Mouse (Mus musculus): ENCODE results near the gene Gmip. TPM values are rescaled to one million over a fixed set of nuclear protein-coding genes. Genes with fewer than 3 reads are reported as not detected.

Gmip gene
- total RNA-seq (2021) (1 to 10 TPM; 4.6 to 4.8 TPM), polyA plus RNA-seq (2012; rRNA removed) (6.6 and 10.9 TPM in 2 replicates)
- long read RNA-seq, partial matches to known transcripts = 0 of 6 reads
- long read RNA-seq, other reads (novel, unspliced or antisense) = 4 of 6 reads

DNA sequence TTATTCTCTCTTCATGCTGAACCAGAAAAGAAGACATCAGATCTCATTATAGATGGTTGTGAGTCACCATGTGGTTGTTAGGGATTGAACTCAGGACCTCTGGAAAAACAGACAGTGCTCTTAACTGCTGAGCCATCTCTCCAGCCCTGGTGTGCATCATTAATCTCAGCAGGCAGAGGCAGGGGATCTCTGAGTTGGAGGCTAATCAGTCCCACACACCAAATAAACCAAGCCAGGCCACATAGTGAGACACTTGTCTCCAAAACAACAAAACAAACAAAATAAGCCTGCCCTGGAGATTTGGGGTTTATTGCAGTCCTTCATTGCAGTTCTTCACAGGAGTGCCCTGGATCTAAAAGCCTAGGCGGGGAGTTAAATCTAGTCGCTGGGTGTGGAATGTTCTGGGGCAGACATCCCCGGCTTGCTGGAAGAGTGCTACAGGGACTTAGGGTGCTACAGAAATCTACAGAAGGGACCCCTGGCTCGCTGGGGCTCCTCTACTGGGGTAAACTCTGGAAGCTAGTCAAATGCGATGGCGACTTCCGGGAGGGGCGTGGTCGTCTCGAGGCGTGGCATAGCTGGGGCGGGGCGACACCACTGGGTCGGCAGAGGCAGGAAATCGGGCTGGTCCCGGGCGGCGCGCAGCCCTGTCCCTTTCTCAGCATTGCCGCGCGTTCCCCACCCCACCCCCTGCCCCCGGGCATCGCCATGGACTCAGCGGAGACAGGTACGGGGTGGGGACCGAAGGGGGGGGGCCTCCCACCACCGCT lies at the start of gene Gmip:
Gene Gmip (plus strand): TSS at position 586 of the 770 bp plus-strand sequence.
- intact Hi-C loops (cut with DNase I) = no loop called here
- Histone ChIP-seq H3K4me3 (peak within 1 kb of the TSS; percentile 54), H3K9ac (ENCODE audit: low read depth, low read length) (peak within 1 kb of the TSS; percentile 41), H3K36me3 (ENCODE audit: control insufficient read depth, insufficient read depth, low read length) (no peaks in the 10 kb centered on the region), H3K27me3 (ENCODE audit: control insufficient read depth, insufficient read depth, low read length) (no peaks in the 10 kb centered on the region), H3K27ac (peak within 1 kb of the TSS; percentile 31; the same call in 1 of the 2 replicates), H3K79me2 (replicated peaks; ENCODE audit: control insufficient read depth, insufficient read depth, low read length) (no peaks in the 10 kb centered on the region), H3K4me1 (ENCODE audit: control insufficient read depth, insufficient read depth, low read length) (peaks cover 2% of the 10 kb centered on the region)
- 10% methylated on average over 24 of the region's 28 CpGs for WGBS
- TF ChIP-seq POLR2A (IDR thresholded peaks at IDR 0.05; ENCODE audit: insufficient read depth, low read depth, low read length) = peak; percentile 60
- TF ChIP-seq CTCF (IDR thresholded peaks at IDR 0.05) = no peak
- 0 out of 2 replicates have a peak, but pooled peaks have one; percentile 24 for TF ChIP-seq EP300 (IDR thresholded peaks at IDR 0.05; ENCODE audit: insufficient read depth, low read depth, low read length)
- peak; percentile 88 for DNase-seq

DNA sequence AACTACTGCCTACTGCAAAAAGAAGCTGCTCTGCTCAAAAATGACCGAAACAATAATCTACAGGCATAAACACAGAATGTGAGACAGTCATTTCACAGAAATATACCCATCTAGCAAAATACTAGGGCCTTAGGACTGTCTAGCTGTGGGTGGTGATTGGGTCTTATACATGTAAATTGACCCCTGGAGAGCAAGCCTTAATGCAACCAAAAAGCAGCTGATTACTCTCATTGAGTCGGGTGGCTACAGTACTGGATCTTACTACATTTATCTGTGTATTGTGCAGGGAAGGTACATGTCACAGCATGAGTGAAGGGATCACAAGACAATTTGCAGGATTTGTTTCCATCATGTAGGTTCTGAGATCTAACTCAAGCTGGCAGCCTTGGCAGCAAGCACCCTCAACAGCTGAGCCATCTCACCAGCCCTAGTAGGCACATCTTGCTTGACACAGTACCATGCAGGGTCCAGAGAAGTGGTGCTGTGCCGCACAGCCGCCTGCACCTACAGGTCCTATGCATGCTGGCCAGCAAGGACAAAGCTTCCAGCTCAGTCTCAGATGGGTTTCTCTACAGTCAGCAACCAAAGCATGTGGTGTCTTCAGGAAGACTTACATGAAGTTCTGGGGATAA lies 46.5 kb upstream of the Gmip start:
- Histone ChIP-seq H3K4me3 (no peak overlapping the region), H3K27ac (no peak overlapping the region), H3K36me3 (ENCODE audit: control insufficient read depth, insufficient read depth, low read length) (peaks cover 15% of the 10 kb centered on the region), H3K4me1 (ENCODE audit: control insufficient read depth, insufficient read depth, low read length) (no peaks in the 10 kb centered on the region), H3K27me3 (ENCODE audit: control insufficient read depth, insufficient read depth, low read length) (no peaks in the 10 kb centered on the region), H3K9ac (ENCODE audit: low read depth, low read length) (no peak overlapping the region), H3K79me2 (replicated peaks; ENCODE audit: control insufficient read depth, insufficient read depth, low read length) (no peaks in the 10 kb centered on the region; the same call in 1 of the 2 replicates)
- intact Hi-C loops (cut with DNase I) = no loop called here
- TF ChIP-seq CTCF (IDR thresholded peaks at IDR 0.05) (no peak), EP300 (IDR thresholded peaks at IDR 0.05; ENCODE audit: insufficient read depth, low read depth, low read length) (no peak), POLR2A (IDR thresholded peaks at IDR 0.05; ENCODE audit: insufficient read depth, low read depth, low read length) (no peak)
- 95% methylated on average over 4 of the region's 4 CpGs for WGBS
- no peak for DNase-seq

DNA sequence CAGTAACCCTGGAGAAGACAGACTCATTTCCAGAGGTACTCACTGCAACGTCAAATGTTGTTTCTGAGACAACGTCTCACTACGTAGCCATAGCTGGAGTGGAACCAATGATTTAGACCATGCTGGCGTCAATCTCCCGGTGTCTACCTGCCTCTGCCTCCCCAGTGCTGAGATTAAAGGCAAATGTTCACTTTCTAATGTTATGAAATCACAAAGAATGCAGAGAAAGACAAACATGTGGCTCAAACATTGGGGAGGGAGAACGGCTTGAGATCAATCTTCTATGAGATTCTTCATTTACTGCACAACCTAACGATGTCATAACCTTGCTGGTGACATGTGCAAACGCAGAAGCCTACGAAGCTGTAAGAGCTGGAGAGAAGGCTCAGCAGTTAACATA lies 37.3 kb upstream of the Gmip start:
- TF ChIP-seq POLR2A (IDR thresholded peaks at IDR 0.05; ENCODE audit: insufficient read depth, low read depth, low read length) (no peak), EP300 (IDR thresholded peaks at IDR 0.05; ENCODE audit: insufficient read depth, low read depth, low read length) (no peak), CTCF (IDR thresholded peaks at IDR 0.05) (no peak)
- DNase-seq = no peak
- no peak overlapping the region for H3K27ac ChIP-seq
- H3K9ac ChIP-seq (ENCODE audit: low read depth, low read length) = no peak overlapping the region
- no peaks in the 10 kb centered on the region for H3K27me3 ChIP-seq (ENCODE audit: control insufficient read depth, insufficient read depth, low read length)
- intact Hi-C loops (cut with DNase I) = loop anchor here (5.0 to 10.0 kb wide), 2 partner anchors 56 to 119 kb away; partner anchors contain the start of genes Zfp869 and Zfp964
- H3K36me3 ChIP-seq (ENCODE audit: control insufficient read depth, insufficient read depth, low read length) = peaks cover 9% of the 10 kb centered on the region
- no peaks in the 10 kb centered on the region; the same call in 1 of the 2 replicates for H3K4me1 ChIP-seq (ENCODE audit: control insufficient read depth, insufficient read depth, low read length)
- WGBS = 86% methylated on average over 9 of the region's 9 CpGs
- H3K4me3 ChIP-seq = no peak overlapping the region
- H3K79me2 ChIP-seq (replicated peaks; ENCODE audit: control insufficient read depth, insufficient read depth, low read length) = peaks cover 10% of the 10 kb centered on the region

DNA sequence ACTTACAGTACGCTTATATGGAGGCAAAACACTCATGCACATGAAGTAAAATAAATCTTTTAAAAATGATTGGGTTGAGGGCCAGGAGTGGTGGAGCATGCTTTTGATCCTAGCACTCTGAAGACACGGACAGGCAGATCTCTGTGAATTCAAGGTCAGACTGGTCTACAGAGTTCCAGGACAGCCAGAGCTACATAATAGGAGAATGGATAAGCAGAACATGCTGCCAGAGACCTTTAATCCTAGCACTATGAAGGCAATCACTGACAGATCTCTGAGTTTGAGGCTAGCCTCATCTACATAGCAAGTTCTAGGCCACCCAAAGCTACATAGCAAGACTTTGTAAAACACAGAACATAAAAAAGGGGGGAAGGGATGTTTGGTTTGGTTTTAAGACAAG lies 36.4 kb upstream of the Gmip start:
- H3K27ac ChIP-seq = no peak overlapping the region
- H3K4me3 ChIP-seq = no peak overlapping the region
- peaks cover 4% of the 10 kb centered on the region for H3K36me3 ChIP-seq (ENCODE audit: control insufficient read depth, insufficient read depth, low read length)
- 79% methylated on average over 2 of the region's 2 CpGs for WGBS
- no peak for DNase-seq
- H3K4me1 ChIP-seq (ENCODE audit: control insufficient read depth, insufficient read depth, low read length) = no peaks in the 10 kb centered on the region; the same call in 1 of the 2 replicates
- no peak overlapping the region for H3K9ac ChIP-seq (ENCODE audit: low read depth, low read length)
- H3K79me2 ChIP-seq (replicated peaks; ENCODE audit: control insufficient read depth, insufficient read depth, low read length) = peaks cover 10% of the 10 kb centered on the region
- intact Hi-C loops (cut with DNase I) = loop anchor here (2.0 to 10.0 kb wide), 3 partner anchors 21 to 120 kb away; partner anchors contain the start of genes Zfp869 and Zfp964
- TF ChIP-seq CTCF (IDR thresholded peaks at IDR 0.05) (no peak), EP300 (IDR thresholded peaks at IDR 0.05; ENCODE audit: insufficient read depth, low read depth, low read length) (no peak), POLR2A (IDR thresholded peaks at IDR 0.05; ENCODE audit: insufficient read depth, low read depth, low read length) (no peak)
- H3K27me3 ChIP-seq (ENCODE audit: control insufficient read depth, insufficient read depth, low read length) = no peaks in the 10 kb centered on the region

DNA sequence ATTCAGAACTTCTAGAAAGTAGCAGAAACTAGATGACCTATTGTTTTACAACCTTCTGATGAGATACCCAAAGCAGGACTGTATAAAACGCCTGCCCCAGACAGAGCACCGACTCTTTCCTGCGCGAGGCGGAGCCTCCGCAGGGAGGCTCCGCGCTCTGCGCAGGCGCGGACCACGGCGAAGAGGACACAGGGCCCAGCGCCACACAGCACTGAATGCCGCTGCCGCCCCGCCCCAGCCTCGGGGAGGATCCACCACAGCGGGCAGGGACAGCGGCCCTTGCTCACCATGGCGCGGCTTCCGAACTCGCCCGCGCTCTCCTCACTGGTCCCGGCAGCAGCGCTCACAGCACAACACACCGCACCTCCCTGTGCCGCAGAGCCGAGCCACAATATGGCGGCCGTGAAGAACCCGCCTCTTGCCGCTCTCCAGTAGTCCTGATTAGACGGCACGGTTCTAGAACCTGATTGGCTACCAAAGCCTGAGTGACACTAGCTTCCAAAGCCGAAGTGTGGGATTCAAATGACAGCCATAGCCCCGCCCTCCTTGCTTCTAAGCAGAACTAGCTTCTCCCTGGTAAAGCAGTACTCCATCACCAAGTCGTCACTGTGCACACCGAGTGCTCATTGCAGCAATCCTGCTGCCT lies 33.9 kb upstream of the Gmip start, which contains the start of gene Gm20422:
Gene Gm20422 (minus strand): TSS at position 384 of the 646 bp plus-strand sequence.
- H3K27me3 ChIP-seq (ENCODE audit: control insufficient read depth, insufficient read depth, low read length) = no peaks in the 10 kb centered on the region
- peak within 1 kb of the TSS; percentile 99 for H3K9ac ChIP-seq (ENCODE audit: low read depth, low read length)
- H3K4me1 ChIP-seq (ENCODE audit: control insufficient read depth, insufficient read depth, low read length) = no peaks in the 10 kb centered on the region; the same call in 1 of the 2 replicates
- peak within 1 kb of the TSS; percentile 86 for H3K4me3 ChIP-seq
- peak within 1 kb of the TSS; percentile 99 for H3K27ac ChIP-seq
- peaks cover 3% of the 10 kb centered on the region; the same call in 1 of the 2 replicates for H3K36me3 ChIP-seq (ENCODE audit: control insufficient read depth, insufficient read depth, low read length)
- 1% methylated on average over 41 of the region's 41 CpGs for WGBS
- intact Hi-C loops (cut with DNase I) = loop anchor here (2.0 to 10.0 kb wide), 3 partner anchors 16 to 122 kb away; partner anchors contain the start of genes Atp13a1, Zfp866, Zfp869 and Zfp964
- TF ChIP-seq CTCF (IDR thresholded peaks at IDR 0.05) (no peak), POLR2A (IDR thresholded peaks at IDR 0.05; ENCODE audit: insufficient read depth, low read depth, low read length) (peak; percentile 95), EP300 (IDR thresholded peaks at IDR 0.05; ENCODE audit: insufficient read depth, low read depth, low read length) (0 out of 2 replicates have a peak, but pooled peaks have one; percentile 13)
- DNase-seq = peak; percentile 91 to 95
- H3K79me2 ChIP-seq (replicated peaks; ENCODE audit: control insufficient read depth, insufficient read depth, low read length) = peaks cover 8% of the 10 kb centered on the region

All from heart, adult 2 months (tissue).